Mouse (Mus musculus) bone marrow, adult 2 months (tissue): Measurements from ENCODE around the gene Mid1ip1.

Experiments used
- CTCF ChIP-seq: fragments of 200-500 bp; IDR thresholded peaks from 2 replicates; pipeline ENCODE4 v1.5.1; 2011; ENCODE audit warnings: low read length, control low read depth; ENCODE audit not compliant: control insufficient read depth, insufficient read depth
- POLR2A ChIP-seq: fragments of 200-500 bp; IDR thresholded peaks from 2 replicates; pipeline ENCODE4 v1.6.1; 2011; ENCODE audit warnings: low read depth, mild to moderate bottlenecking, control low read depth, low read length, borderline replicate concordance; ENCODE audit not compliant: control insufficient read depth

GRCm38 (mm10) chrX:10718021-10718837, 3.4 kb downstream of the Mid1ip1 start:
- TF ChIP-seq CTCF (no peak), POLR2A (peak; percentile 41; the same call in 1 of the 2 replicates)
